Mouse (Mus musculus) adrenal gland, postnatal 0 days (tissue): ENCODE data around the gene Car14. TPM values are rescaled to one million over a fixed set of nuclear protein-coding genes. Genes with fewer than 3 reads are reported as not detected.

ENCODE experiments used
- polyA plus RNA-seq: library from polyadenylated mRNA; unstranded; fragments of >200 nt; fragmentation: Nextera tagmentation; extraction: Ambion mirVana; gene quantifications from 2 replicates; pipeline ENCODE4 v1.2.1, GENCODE M21; 2015

Car14 gene
- polyA plus RNA-seq = 1.1 and 1.3 TPM in 2 replicates

GRCm38 (mm10) chr3:95904568-95904967 lies at the start of gene Car14:
Gene Car14, minus strand, starts transcription at chr3:95904691.

GRCm38 (mm10) chr3:95928658-95929503 lies 24.4 kb upstream of the Car14 start, which contains the start of gene Anp32e:
Gene Anp32e, plus strand, starts transcription at chr3:95929246.

GRCm38 (mm10) chr3:95893606-95894316 lies 10.7 kb downstream of the Car14 start, which contains the start of gene Aph1a:
Gene Aph1a, plus strand, starts transcription at chr3:95893969.

GRCm38 (mm10) chr3:95891211-95892065 lies 13.1 kb downstream of the Car14 start, which contains the start of gene BC028528:
Gene BC028528, minus strand, starts transcription at chr3:95892005.

GRCm38 (mm10) chr3:95881979-95882815 lies 22.3 kb downstream of the Car14 start, which contains the start of gene Ciart:
Gene Ciart, minus strand, starts transcription at chr3:95882251.

GRCm38 (mm10) chr3:95871392-95871867 lies 33.1 kb downstream of the Car14 start, which contains the start of gene Mrps21:
Gene Mrps21, minus strand, starts transcription at chr3:95871519.

GRCm38 (mm10) chr3:95855502-95856089 lies 48.9 kb downstream of the Car14 start, which contains the start of gene Prpf3:
Gene Prpf3, minus strand, starts transcription at chr3:95855885.

Other genes starting within 250 kb of the Car14 start
- 79.8 and 89.8 TPM in 2 replicates for gene Mcl1, start 245.9 kb downstream of the Car14 start, polyA plus RNA-seq
- gene Adamtsl4, start 216.8 kb downstream of the Car14 start, polyA plus RNA-seq = 9.6 and 14.0 TPM in 2 replicates
- gene Ecm1, start 165.1 kb downstream of the Car14 start, polyA plus RNA-seq = 338 and 413 TPM in 2 replicates
- gene Tars2, start 144.5 kb downstream of the Car14 start, polyA plus RNA-seq = 23.1 and 33.9 TPM in 2 replicates
- 15.8 and 21.5 TPM in 2 replicates for gene Rprd2, start 85.8 kb downstream of the Car14 start, polyA plus RNA-seq
- 12.8 and 15.7 TPM in 2 replicates for gene Prpf3, start 48.8 kb downstream of the Car14 start, polyA plus RNA-seq
- gene Mrps21, start 33.2 kb downstream of the Car14 start, polyA plus RNA-seq = 417 and 460 TPM in 2 replicates
- gene Ciart, start 22.4 kb downstream of the Car14 start, polyA plus RNA-seq = 1.6 TPM in 2 replicates
- gene BC028528, start 12.7 kb downstream of the Car14 start, polyA plus RNA-seq = 32.2 and 76.3 TPM in 2 replicates
- 27.3 and 44.6 TPM in 2 replicates for gene Aph1a, start 10.7 kb downstream of the Car14 start, polyA plus RNA-seq
- gene Anp32e, start 24.6 kb upstream of the Car14 start, polyA plus RNA-seq = 65.3 and 81.3 TPM in 2 replicates
- 25.3 and 38.4 TPM in 2 replicates for gene Plekho1, start 91.3 kb upstream of the Car14 start, polyA plus RNA-seq
- 44.5 and 48.8 TPM in 2 replicates for gene Vps45, start 153.8 kb upstream of the Car14 start, polyA plus RNA-seq
- 10.6 and 16.1 TPM in 2 replicates for gene Otud7b, start 199.8 kb upstream of the Car14 start, polyA plus RNA-seq